Mouse (Mus musculus) lung, embryonic 16.5 days (tissue): ENCODE data around the gene Dnajc30. TPM values are rescaled to one million over a fixed set of nuclear protein-coding genes. Genes with fewer than 3 reads are reported as not detected.
A peak's percentile ranks its signal among the peaks of the same experiment; 100 is the strongest.

Experiments
- ATAC-seq: fragments of 200-750 bp; cut with Nextera tagmentation; 2 replicates; pipeline ENCODE4 v1.8.0; 2017; ENCODE audit warnings: low read depth, mild to moderate bottlenecking, moderate library complexity
- H3K27ac ChIP-seq: fragments of 300-500 bp; sonication (generic); 2 replicates; pipeline ENCODE4 v1.5.1; 2014; ENCODE audit warnings: mild to moderate bottlenecking, control low read depth, low read length
- H3K27me3 ChIP-seq: fragments of 300-500 bp; sonication (generic); 2 replicates; pipeline ENCODE4 v1.6.1; 2014; ENCODE audit warnings: low read depth, low read length, mixed read lengths; ENCODE audit not compliant: control insufficient read depth, insufficient read depth
- H3K36me3 ChIP-seq: fragments of 300-500 bp; sonication (generic); 2 replicates; pipeline ENCODE4 v1.6.1; 2014; ENCODE audit warnings: low read length; ENCODE audit not compliant: control insufficient read depth, insufficient read depth
- H3K4me1 ChIP-seq: fragments of 300-500 bp; sonication (generic); replicated peaks from 2 replicates; pipeline ENCODE4 v1.6.1; 2014; ENCODE audit warnings: low read length, mixed read lengths; ENCODE audit not compliant: control insufficient read depth, insufficient read depth
- H3K4me2 ChIP-seq: fragments of 300-500 bp; sonication (generic); 2 replicates; pipeline ENCODE4 v1.6.1; 2014; ENCODE audit warnings: low read depth, low read length, control low read depth
- H3K4me3 ChIP-seq: fragments of 300-500 bp; sonication (generic); 2 replicates; pipeline ENCODE4 v1.5.1; 2014; ENCODE audit warnings: mild to moderate bottlenecking, low read length, control low read depth
- H3K9ac ChIP-seq: fragments of 300-500 bp; sonication (generic); 2 replicates; pipeline ENCODE4 v1.6.1; 2014; ENCODE audit warnings: low read length, control low read depth
- H3K9me3 ChIP-seq: fragments of 300-500 bp; sonication (generic); 2 replicates; pipeline ENCODE4 v1.6.1; 2016; ENCODE audit warnings: low read length; ENCODE audit not compliant: control insufficient read depth
- WGBS: fragments of 180-500 bp; shearing (Covaris S2); extraction: QIAGEN DNeasy Blood & Tissue Kit; methylation state at CpG from one replicate; pipeline ENCODE4 v1.1.7; 2014; 5-methylcytosine and 5-hydroxymethylcytosine counted together
- polyA plus RNA-seq: library from polyadenylated mRNA; unstranded; fragments of >200 nt; fragmentation: Nextera tagmentation; extraction: Ambion mirVana; gene quantifications from 2 replicates; pipeline ENCODE4 v1.2.1, GENCODE M21; 2015

Gene Dnajc30
- polyA plus RNA-seq, 1 experiment from 2014 or later: 32.5 TPM

DNA sequence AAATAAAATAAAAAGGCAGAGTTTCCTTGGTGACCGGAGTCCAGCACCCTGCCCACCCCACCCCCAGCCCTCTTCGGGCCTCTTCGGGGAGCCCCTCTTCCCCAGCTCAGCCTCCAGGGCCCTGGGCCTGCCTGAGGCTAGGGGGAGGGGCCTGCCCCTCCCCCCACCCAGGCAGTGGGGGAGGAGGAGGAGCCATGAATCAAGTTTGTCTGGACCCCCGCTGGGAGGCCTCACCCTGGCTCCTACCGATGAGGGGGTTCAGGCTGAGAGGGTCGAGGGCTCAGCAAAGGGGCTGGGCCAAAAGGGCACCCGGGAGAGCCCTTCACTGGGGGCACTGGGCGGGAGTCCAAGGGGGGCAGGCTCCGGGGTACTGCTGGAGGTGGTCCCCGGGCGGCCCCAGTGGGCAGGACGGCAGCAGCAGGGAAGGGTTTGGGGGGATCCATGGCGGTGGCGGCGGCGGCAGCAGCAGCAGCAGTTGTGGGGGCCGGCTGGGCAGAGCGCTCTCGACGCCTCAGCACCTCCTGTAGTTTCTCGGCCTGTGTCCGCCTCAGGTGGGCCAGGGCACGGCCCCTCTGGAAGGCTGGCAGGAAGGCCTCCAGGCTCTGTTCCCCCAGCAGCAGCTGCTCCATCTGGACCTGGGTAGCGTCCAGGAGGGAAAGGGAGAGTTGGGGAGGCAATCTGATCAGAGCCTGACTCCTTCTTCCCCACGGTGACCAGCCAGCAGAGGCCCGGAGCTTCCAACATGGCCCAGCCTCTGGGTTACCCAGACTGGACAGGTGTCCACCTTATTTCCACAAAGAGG lies 9.5 kb downstream of the Dnajc30 start:
- Histone ChIP-seq H3K36me3 (no peaks in the 10 kb centered on the region), H3K9ac (peak overlapping the region; percentile 39), H3K4me3 (no peak overlapping the region), H3K27ac (no peak overlapping the region), H3K9me3 (no peaks in the 10 kb centered on the region), H3K4me1 (peaks cover 11% of the 10 kb centered on the region), H3K27me3 (no peaks in the 10 kb centered on the region), H3K4me2 (no peak overlapping the region)
- 23% methylated on average over 21 of the region's 26 CpGs for WGBS
- no peak for ATAC-seq

- ATAC-seq: no peak
- no peak overlapping the region for H3K27ac ChIP-seq
- H3K36me3 ChIP-seq: no peaks in the 10 kb centered on the region
- H3K9me3 ChIP-seq: no peaks in the 10 kb centered on the region
- no peaks in the 10 kb centered on the region for H3K27me3 ChIP-seq
- H3K4me2 ChIP-seq: no peak overlapping the region
- H3K4me3 ChIP-seq: no peak overlapping the region
- 55% methylated on average over 4 of the region's 4 CpGs for WGBS
- H3K4me1 ChIP-seq: peaks cover 11% of the 10 kb centered on the region
- no peak overlapping the region for H3K9ac ChIP-seq
Measured at GRCm38 (mm10) chr5:135075655-135076054, 11.7 kb downstream of the Dnajc30 start.

DNA sequence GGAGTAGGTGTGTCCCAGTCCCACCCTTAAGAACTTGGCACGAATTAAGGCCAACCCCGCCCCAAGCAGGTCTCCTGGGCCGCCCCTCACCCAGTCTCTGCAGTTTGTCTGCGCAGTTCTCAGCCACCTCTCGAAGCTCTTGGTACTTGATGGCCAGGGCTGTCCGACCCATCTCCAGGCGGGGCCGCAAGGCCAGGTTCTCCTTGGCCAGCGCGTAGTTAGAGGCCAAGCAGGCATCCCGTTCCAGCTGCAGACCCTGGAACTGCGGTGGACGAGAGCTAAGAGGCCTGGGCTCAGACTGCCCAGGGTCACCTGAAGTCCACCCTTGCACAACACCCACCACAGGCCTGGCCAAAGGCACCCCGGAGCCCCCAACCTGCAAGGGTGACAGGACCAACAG lies 12.4 kb downstream of the Dnajc30 start:
- no peaks in the 10 kb centered on the region for H3K27me3 ChIP-seq
- no peaks in the 10 kb centered on the region for H3K36me3 ChIP-seq
- H3K4me3 ChIP-seq: no peak overlapping the region
- H3K27ac ChIP-seq: no peak overlapping the region
- no peak overlapping the region for H3K4me2 ChIP-seq
- H3K9me3 ChIP-seq: no peaks in the 10 kb centered on the region
- H3K4me1 ChIP-seq: peaks cover 11% of the 10 kb centered on the region
- H3K9ac ChIP-seq: no peak overlapping the region
- WGBS: 78% methylated on average over 14 of the region's 14 CpGs
- no peak for ATAC-seq

DNA sequence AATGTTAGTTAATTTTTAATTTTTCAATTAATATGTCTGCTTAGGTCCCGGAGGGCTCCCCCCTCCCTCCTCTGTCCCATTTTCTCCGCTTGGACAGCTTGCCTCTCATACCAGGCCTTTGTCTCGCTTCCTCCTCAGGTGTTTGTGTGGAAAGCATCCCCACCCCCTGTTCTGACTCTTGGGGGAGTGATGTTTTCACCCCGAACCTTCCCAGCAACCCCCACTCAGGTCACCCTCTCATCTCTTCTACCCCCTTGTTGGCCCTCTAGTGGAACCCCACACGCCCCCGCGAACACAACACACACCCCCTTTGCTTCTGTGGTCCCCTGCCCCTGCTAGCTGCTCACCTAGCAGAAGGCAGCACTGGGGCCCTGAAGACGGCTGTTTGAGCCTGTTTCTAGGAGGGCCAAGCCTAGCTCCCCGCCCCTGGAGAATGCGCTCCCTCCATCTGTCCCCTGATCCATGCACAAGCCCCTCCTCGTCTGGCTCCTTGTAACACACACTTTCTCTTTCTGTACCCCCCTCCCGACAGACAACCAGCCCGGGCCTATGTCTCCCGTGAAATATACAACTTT lies 13.0 kb downstream of the Dnajc30 start:
- peak overlapping the region; percentile 77 for H3K4me2 ChIP-seq
- 21% methylated on average over 14 of the region's 14 CpGs for WGBS

DNA sequence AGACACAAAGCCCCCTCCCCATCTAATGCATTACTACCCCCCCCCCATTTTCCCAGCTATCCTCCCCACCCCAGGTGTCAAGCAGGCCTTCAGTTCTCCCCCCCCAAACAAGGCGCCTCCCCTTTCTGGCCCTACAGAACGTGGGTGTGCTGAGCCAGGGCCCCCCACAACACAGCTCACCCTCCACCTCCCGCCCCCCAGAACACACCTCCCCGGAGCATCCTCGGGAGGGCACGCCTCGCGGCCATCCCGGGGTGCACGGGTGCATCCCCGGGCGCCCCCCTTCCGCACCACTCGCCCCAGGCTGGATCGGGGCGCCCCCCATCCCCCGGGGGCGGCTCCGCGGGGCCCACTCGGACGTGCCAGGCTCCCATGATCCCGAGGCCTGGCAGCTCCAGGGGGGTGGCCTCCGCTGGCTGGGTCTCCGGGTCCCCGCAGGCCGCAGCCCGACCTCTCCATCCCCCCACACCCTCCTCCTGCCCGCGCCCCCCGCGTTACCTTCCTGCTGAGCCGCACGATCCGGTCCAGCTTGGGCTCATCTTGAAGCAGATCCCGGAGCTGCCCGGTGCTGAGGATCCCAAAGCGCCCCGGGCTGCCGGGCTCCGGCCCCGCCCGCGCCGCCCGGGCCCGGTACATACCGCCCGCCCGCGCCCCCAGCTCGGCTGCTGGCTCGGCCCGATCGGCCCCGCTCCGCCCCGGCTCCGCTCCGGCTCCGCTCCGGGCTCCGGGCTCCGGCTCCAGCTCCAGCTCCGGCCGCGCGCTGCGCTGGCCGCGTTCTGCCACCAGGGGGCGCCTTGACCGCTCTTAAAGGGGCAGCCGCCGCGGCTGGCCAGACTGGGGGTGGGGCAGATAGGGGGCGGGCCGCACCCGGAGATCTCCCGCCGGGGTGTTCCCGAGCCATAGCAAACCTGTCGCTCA lies 13.8 kb downstream of the Dnajc30 start, which contains the start of gene Vps37d:
Gene Vps37d (minus strand): TSS at position 703 of the 918 bp plus-strand sequence.
- Histone ChIP-seq H3K9ac (peak within 1 kb of the TSS; percentile 98), H3K27me3 (no peaks in the 10 kb centered on the region), H3K36me3 (no peaks in the 10 kb centered on the region), H3K9me3 (no peaks in the 10 kb centered on the region), H3K27ac (peak within 1 kb of the TSS; percentile 64), H3K4me1 (peaks cover 11% of the 10 kb centered on the region), H3K4me3 (peak within 1 kb of the TSS; percentile 73), H3K4me2 (peak within 1 kb of the TSS; percentile 77)
- peak; percentile 89 for ATAC-seq
- 0% methylated on average over 60 of the region's 83 CpGs for WGBS

More for the DNA sequence above, 13.0 kb downstream of the Dnajc30 start:
- Histone ChIP-seq H3K4me3 (peak overlapping the region; percentile 73), H3K27me3 (no peaks in the 10 kb centered on the region), H3K9ac (peak overlapping the region; percentile 98), H3K4me1 (peaks cover 11% of the 10 kb centered on the region), H3K36me3 (no peaks in the 10 kb centered on the region), H3K9me3 (no peaks in the 10 kb centered on the region), H3K27ac (peak overlapping the region; percentile 1; the same call in 1 of the 2 replicates)
- peak; percentile 47 for ATAC-seq

DNA sequence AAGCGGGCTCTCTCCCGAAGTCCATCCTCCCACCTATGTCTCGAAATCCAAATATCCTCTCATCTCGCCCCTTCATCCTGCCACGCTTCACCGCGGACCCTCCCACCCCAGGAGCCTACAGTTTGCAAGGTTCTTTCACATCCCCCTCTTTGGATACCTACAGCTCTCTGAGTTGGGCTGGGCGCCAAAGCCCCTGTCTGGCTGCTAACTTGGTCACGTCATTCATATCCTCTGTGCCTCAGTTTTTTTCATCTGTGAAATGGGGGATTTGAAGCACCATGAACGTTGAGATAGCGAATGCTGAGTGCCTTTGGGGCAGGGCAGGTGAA lies 14.4 kb downstream of the Dnajc30 start:
- Histone ChIP-seq H3K27ac (no peak overlapping the region), H3K4me3 (peak overlapping the region; percentile 73), H3K27me3 (no peaks in the 10 kb centered on the region), H3K4me1 (peaks cover 9% of the 10 kb centered on the region), H3K9me3 (no peaks in the 10 kb centered on the region), H3K9ac (peak overlapping the region; percentile 98), H3K4me2 (peak overlapping the region; percentile 77), H3K36me3 (no peaks in the 10 kb centered on the region)
- ATAC-seq: no peak
- WGBS: under 1% methylated on average over 11 of the region's 11 CpGs

- no peaks in the 10 kb centered on the region for H3K9me3 ChIP-seq
- peaks cover 6% of the 10 kb centered on the region for H3K4me1 ChIP-seq
- no peaks in the 10 kb centered on the region for H3K36me3 ChIP-seq
- H3K9ac ChIP-seq: no peak overlapping the region
- H3K4me2 ChIP-seq: no peak overlapping the region
- no peak overlapping the region for H3K4me3 ChIP-seq
- no peak for ATAC-seq
- no peak overlapping the region for H3K27ac ChIP-seq
- no peaks in the 10 kb centered on the region for H3K27me3 ChIP-seq
- 85% methylated on average over 2 of the region's 2 CpGs for WGBS
Measured at GRCm38 (mm10) chr5:135079578-135079977, 15.6 kb downstream of the Dnajc30 start.

DNA sequence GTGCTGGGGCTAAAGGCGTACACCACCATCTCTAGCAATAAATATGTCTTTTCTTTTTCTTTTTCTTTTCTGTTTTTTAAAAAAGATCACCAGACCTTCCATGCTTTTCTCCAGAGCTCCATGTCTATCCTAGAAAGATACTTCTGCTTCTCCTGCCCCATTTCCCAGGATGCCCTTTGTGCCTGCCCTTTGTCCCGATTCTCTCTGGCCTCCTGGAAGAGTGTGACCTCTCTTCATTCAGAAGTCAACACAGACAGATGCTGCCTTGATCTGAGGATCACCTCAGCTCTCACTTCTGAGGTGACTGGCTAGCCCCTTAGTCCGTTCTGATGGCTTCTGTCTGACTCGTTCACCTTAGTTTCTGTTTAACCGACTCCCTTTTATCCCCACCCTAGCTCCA lies 16.5 kb downstream of the Dnajc30 start:
- Histone ChIP-seq H3K27me3 (no peaks in the 10 kb centered on the region), H3K9ac (no peak overlapping the region), H3K36me3 (no peaks in the 10 kb centered on the region), H3K9me3 (no peaks in the 10 kb centered on the region), H3K4me1 (peaks cover 6% of the 10 kb centered on the region), H3K4me3 (no peak overlapping the region), H3K27ac (no peak overlapping the region), H3K4me2 (no peak overlapping the region)
- WGBS: 74% methylated on average over 5 of the region's 5 CpGs
- ATAC-seq: no peak

- H3K27ac ChIP-seq: no peak overlapping the region
- H3K4me1 ChIP-seq: no peaks in the 10 kb centered on the region
- no peak overlapping the region for H3K4me3 ChIP-seq
- no peak for ATAC-seq
- H3K4me2 ChIP-seq: no peak overlapping the region
- H3K36me3 ChIP-seq: no peaks in the 10 kb centered on the region
- WGBS: 47% methylated on average over 4 of the region's 4 CpGs
- peaks cover 37% of the 10 kb centered on the region for H3K27me3 ChIP-seq
- H3K9ac ChIP-seq: no peak overlapping the region
- H3K9me3 ChIP-seq: no peaks in the 10 kb centered on the region
Measured at GRCm38 (mm10) chr5:135086871-135087270, 22.9 kb downstream of the Dnajc30 start.
